Mouse (Mus musculus) heart, postnatal 25 days (tissue): ENCODE data around the gene Fam166b. TPM values are rescaled to one million over a fixed set of nuclear protein-coding genes. Genes with fewer than 3 reads are reported as not detected.

Experiments used
- DNase-seq: peaks from one replicate; pipeline ENCODE4 v3.0.0; 2022; ENCODE audit warnings: low spot score
- intact Hi-C: fragments of 180-260 bp; cut with DNase I; formaldehyde crosslinking; loops from one replicate; pipeline ENCODE4 v1.15.1; 2025
- total RNA-seq, 2 experiments: library from RNA; stranded (reverse); gene quantifications; 2 replicates each; pipeline ENCODE4 v1.2.3; 2021

Gene Fam166b
- total RNA-seq, 2 experiments from 2014 or later, result not detected

DNA sequence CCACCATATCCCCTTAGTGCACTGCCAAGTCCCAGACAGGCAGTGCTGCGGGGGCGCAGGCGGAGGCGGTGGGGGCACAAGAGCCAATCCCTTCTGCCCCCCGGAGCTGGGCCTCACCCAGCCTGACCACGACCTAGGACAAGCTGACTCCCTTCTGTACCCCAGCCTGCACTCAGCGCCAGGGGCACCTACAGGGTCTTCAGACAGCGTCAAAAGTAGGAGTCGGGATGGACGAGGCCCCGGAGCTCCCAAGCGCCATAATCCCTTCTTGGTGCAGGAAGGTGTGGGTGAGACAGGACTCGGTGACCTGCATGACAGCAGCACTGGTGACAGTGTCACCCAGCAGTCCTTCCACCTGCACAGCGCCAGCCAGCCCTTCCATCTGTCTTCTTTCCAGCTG lies 14.2 kb downstream of the Fam166b start:
- intact Hi-C loops, result no loop called here
- DNase-seq, result no peak

DNA sequence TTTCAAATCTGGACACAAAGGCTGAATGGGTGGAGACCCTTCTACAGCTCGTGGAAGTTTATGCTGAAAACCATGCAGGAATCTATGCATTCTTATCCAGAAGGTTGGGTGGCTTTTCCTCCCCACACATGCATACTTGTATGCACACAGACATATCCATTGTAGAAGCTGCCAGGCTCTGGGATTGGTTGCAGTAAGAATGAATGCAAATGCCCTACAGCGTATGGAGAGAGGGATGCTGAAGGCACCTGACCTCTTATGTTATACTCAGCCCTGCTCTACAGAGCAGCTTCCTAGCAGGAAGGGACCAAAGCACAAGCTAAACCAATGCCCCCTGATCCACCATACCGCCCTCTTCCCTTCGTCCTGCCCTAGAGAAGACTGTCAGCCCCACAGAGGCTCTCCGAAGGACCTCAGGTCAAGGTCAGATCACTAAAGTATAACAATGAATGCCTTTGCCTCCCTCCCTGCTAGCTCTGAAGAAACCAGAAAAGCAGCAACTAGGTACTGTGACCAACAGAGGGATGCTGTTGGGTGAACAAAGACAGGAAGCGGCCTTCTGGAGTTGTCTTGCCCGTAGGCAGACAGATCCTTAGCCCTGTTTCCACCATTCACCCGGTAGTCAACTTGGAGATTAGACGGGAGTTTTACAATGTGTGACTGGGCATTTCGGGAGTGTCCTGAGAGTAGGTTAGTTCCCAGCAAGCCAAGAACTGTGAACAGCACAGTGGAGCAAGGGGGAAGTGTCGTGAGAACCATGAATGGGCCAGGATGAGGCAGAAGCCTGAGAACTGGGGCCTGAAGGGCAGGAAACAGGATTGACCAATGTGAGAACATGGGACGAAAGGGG lies 21.6 kb downstream of the Fam166b start:
- no peak for DNase-seq
- intact Hi-C loops, result loop anchor here (1.0 to 5.0 kb wide), 3 partner anchors 10 to 65 kb away; no protein-coding TSS in a partner anchor

DNA sequence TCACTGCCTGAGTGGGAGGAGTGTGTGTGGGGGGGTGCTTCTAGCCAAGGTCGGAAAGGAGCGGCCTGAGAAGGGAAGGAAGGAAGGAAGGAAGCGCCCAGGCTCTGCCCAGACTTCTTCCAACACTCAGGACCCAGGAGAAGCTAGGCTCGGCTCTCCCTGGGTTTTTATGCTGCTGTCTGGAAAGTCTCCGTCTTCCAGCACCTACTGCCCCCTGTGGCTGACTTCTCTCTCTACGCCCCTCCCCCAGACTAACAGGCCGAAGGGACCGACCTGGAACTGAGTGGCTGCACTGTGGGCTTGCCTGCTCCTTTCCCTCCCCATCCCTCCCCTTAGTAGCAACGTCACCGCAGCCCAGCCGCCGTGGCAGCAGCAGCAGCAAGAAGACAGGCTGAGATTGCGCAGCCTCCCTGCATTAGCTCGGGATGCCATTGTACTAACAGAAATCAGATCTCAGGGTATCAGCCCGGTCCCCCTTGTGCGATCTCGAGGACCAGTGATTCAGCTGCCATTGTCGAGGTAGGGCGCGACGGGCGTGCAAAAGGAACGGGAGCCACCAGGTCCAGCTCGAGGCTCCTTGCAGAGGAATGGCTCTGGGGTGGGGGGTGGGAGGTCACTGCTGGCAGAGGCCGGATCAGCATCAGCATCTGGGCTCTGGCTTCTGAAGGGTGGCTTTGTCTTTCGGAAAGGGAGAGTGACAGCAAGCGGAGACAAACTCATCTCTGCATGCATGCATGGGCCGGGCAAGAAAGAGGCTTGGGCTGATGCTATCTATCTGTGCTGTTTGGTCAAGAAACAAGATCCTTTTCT lies 22.6 kb downstream of the Fam166b start:
- peak; percentile 84 for DNase-seq
- intact Hi-C loops, result loop anchor here (2.0 to 5.0 kb wide), 2 partner anchors 24 to 64 kb away; no protein-coding TSS in a partner anchor

- intact Hi-C loops, result loop anchor here (5.0 kb wide), 1 partner anchor 62 kb away; no protein-coding TSS in a partner anchor
- no peak for DNase-seq
Observed at GRCm38 (mm10) chr4:43404697-43405096, 24.2 kb downstream of the Fam166b start.

- intact Hi-C loops, result no loop called here
- no peak for DNase-seq
Observed at GRCm38 (mm10) chr4:43402212-43402611, 26.7 kb downstream of the Fam166b start.

GRCm38 (mm10) chr4:43401486-43401885 lies 27.4 kb downstream of the Fam166b start:
- no peak for DNase-seq
- intact Hi-C loops, result no loop called here

DNA sequence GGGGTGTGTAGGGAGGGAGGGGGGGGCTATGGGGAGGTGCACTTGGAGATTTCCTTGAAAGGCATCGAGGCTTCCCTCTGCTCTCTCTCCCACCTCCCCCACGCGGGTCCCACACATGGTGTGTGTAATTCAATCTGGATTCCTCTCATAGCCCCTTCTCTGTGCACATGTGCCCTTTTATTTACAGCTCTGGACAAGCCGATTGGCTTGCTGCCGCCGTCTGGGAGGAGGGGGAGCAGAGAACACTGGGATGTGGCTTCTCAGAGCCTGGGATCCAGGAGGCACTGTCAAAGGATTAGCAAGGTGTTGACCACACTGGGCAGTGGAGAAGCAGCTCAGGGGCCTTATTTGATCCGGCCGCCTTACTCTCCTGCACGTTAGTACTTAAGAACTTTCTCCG lies 28.0 kb downstream of the Fam166b start:
- no peak for DNase-seq
- intact Hi-C loops, result no loop called here

DNA sequence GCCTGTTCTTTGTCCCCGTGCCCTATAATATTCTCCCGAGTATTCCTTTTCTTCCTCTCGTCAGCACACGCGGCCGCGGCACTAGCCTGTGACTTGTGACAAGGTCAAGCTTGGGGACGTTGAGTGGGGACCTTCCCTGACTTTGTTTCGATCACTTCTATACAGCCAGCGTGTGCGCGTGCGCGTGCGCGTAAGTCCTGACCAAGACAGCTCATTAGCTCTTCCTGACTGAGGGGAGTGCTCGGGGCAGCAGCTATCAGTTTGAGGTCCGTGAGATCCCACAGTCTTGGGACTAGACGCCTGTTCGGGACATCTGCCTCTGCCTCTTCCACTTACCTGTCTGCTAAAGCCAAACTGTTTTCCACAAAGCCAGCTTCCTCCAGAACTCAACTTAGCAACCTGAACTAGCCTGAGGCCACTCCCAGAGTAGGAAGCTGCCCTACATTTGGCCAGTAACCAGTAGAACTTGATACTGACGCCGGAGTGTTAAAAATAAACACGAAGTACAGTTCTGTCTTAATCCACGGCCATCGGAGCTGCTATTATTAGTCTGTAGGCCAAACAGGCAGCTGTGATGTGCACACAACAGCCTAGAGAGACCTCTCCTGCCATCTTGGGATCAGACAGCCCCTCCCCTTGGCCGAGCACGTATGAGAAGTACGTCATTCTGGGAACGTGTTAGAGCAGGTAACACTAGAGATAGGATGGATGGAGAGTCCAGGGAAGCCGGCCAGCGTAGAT lies 29.4 kb downstream of the Fam166b start:
- intact Hi-C loops, result no loop called here
- DNase-seq, result no peak

GRCm38 (mm10) chr4:43398829-43399331 lies 30.1 kb downstream of the Fam166b start:
- intact Hi-C loops, result no loop called here

DNA sequence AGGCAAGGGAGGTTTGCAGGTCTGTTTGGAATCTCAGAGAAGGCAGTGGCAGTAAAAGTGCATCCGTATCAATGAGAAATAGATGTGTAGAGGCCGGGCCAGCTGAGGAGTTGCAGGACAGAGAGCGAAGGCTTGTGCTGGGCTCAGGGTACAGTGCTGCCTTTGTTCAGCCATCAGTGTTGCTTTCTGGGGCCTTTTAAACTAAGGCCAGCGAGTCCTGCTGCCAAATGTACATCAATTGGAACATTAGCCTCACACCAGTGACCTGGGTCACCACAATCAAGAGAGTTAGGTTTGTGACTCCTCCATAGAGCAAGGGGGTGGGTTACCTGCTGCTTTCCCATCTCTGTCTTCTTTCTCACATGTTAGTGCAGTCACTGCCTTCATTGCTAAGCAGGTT lies 30.9 kb downstream of the Fam166b start:
- intact Hi-C loops, result no loop called here

More at GRCm38 (mm10) chr4:43398829-43399331, 30.1 kb downstream of the Fam166b start:
- no peak for DNase-seq

GRCm38 (mm10) chr4:43396381-43396780 lies 32.6 kb downstream of the Fam166b start:
- no peak for DNase-seq

More for the DNA sequence above, 30.9 kb downstream of the Fam166b start:
- DNase-seq, result no peak

GRCm38 (mm10) chr4:43395836-43396235 lies 33.1 kb downstream of the Fam166b start:
- intact Hi-C loops, result no loop called here
- no peak for DNase-seq

More at GRCm38 (mm10) chr4:43396381-43396780, 32.6 kb downstream of the Fam166b start:
- intact Hi-C loops, result no loop called here

DNA sequence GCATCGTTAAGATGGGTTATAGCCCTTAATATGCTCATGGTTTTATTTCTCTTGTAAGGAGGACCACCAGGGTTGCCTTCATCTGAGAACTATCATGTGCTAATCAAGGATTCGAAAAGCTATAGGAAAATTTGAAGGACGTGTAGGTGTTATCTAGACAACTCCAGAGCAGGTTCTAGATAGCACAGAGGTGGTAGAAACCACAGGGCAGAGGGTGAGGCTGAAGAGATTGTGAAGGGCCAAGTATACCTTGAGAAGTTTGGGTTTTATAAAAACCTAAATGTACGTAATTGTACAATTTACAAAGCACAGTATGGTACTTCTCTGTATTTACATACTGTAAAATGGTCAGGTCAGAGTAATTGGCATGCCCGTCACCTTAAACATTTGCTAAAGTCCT lies 33.8 kb downstream of the Fam166b start:
- intact Hi-C loops, result no loop called here
- no peak for DNase-seq

DNA sequence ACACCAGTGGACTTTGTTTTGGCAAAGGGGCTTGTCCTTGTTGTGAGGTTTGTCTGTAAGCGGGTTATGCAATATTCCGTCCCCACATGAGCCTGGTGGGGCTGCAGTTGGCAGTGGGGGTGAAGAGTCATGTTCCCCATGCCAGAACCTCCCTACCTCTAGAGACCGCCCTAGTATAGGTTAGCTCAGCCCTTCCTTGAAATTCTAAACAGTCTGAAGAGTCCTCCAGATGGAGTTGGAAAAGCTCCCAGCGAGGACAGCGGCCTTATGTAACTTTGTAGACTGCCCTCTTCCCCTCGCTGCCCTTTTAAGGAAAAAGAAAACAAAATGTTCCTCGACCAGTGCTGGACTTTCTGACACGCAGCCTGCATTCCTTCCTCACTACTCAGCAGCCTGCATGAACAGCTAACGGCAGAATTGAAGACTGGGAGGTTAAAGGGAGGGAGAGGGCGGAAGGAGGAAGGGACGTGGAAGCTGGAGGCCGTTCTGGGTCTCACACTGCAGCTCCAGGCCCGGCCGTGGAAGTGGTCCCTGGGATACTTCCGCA lies 34.5 kb downstream of the Fam166b start:
- DNase-seq, result peak; percentile 86
- intact Hi-C loops, result no loop called here

- intact Hi-C loops, result no loop called here
Observed at GRCm38 (mm10) chr4:43391521-43392050, 37.3 kb downstream of the Fam166b start.

DNA sequence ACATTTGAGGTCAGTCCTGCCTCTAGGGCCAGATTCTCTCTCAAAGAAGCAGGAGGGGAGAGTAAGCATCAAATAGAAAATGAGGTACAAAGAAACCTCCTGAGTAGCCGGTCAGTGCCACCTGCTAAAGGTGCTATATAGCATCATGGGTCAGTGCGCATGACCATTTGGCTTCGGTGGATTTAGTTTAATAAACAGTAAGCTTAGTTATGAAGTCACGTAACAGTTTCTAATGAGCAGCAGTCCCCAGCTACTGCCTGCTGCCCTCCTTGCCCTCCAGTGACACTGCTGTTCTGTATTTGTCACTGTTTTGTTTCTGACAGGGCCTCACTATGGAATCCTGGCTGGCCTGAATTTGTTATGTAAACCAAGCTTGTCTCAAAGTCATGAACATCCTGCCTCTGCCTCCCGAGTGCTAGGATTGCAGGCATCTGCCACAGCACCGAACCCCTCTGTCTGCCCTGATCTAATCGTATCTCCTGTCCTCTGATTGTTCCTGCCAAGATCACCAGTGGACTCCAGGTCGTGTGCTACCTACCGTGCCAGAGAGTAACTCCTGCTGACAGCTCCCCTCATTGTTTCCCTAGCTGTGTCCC lies 39.0 kb downstream of the Fam166b start:
- intact Hi-C loops, result no loop called here
- DNase-seq, result peak; percentile 30

More at GRCm38 (mm10) chr4:43391521-43392050, 37.3 kb downstream of the Fam166b start:
- no peak for DNase-seq

- intact Hi-C loops, result no loop called here
- DNase-seq, result no peak
Observed at GRCm38 (mm10) chr4:43389390-43389789, 39.5 kb downstream of the Fam166b start.

DNA sequence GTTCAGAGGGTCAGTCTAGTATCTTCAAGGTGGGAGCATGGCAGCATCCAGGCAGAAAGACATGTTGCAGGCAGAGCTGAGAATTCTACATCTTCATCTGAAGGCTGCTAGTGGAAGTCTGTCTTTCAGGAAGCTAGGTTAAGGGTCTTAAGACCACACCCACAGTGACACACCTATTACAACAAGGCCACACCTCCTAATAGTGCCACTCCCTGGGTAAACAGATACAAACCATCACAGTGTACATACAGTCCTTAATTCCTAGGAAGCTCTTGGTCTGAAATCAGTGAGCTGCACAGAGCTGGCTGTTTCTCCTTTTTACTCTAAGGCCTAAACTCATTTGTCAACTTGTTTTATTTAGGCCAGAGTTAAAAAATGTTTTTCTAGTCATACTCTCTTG lies 42.0 kb downstream of the Fam166b start:
- intact Hi-C loops, result no loop called here

DNA sequence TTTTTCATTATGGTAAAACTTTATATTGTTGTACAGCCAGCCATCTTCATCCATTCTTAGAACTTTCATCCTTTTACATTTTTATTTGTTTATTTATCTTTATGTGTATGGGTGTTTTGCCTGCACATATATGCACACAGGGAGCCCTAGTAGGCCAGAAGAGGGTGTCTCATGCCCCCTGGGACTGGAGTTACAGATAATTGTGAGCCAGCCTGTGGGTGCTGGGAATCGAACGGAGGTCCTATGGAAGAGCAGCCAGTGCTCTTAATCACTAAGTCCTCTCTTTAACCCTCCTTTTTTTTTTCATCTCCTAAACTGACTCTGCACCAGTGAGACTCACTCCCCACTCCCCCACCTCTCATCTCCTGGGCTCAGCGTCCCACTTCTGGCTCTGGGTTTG lies 44.4 kb downstream of the Fam166b start:
- no peak for DNase-seq
- intact Hi-C loops, result loop anchor here (5.0 kb wide), 1 partner anchor 47 kb away; no protein-coding TSS in a partner anchor

More for the DNA sequence above, 42.0 kb downstream of the Fam166b start:
- no peak for DNase-seq
